Mouse (Mus musculus): ENCODE results near the gene Pou2f1.

DNA sequence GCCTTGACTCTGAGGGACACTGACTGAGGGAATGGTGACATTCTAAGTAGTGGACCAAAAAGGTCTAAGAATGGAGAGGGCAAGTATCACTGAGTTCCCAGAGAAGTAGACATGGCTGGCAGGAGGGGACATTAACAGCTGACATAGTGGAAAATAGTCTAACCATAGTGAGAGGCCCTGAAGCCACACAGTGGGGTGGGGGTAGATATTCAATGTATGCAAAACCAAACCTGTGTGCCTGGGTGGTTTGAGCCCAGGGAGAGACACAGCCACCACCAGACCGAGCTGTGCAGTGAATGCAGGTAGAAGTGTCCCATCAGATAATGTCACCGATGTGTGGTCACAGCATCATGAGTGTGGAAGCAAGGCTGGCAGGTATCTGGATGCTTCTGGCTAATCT, 180.4 kb downstream of the Pou2f1 start:
- no peak for TF ChIP-seq CTCF (IDR thresholded peaks at IDR 0.05; ENCODE audit: low read depth)
- no peak for TF ChIP-seq EP300 (optimal IDR thresholded peaks at IDR 0.05)
